Mouse (Mus musculus): ENCODE measurements around the gene Pelo. TPM values are rescaled to one million over a fixed set of nuclear protein-coding genes. Genes with fewer than 3 reads are reported as not detected.

The Pelo gene
- polyA plus RNA-seq, 1 experiment from 2014 or later, result 9.4 TPM

DNA sequence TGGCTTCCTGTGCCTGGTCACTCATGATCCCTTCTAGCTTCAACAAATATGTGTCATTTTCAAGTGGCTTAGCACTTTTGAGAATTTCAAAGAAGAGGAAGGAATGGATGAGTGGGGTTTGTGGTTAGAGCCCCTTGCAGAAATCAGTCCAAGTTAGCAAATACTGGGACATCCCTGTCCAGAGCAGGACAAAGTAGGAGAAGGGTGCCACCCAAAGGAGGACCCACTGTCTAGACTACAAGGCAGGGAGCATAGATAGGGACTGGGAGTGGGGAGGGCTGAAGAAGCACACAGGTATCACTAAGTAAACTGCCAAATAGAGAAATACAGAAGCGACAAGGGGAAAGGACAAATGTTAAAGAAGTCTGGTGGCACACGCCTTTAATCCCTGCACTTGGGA lies 12.8 kb upstream of the Pelo start:
- Histone ChIP-seq H3K9me3 (replicated peaks; ENCODE audit: control insufficient read depth, low read length) (no peaks in the 10 kb centered on the region), H3K27ac (replicated peaks; ENCODE audit: low read depth, low read length) (no peak overlapping the region), H3K4me2 (ENCODE audit: low read depth, low read length) (no peak overlapping the region), H3K9ac (replicated peaks; ENCODE audit: low read length) (no peak overlapping the region), H3K36me3 (replicated peaks; ENCODE audit: control insufficient read depth, insufficient read depth, low read depth, low read length) (no peaks in the 10 kb centered on the region), H3K4me3 (ENCODE audit: low read depth, low read length) (no peak overlapping the region), H3K27me3 (ENCODE audit: control insufficient read depth, insufficient read depth, low read length) (peaks cover 2% of the 10 kb centered on the region; the same call in 1 of the 2 replicates), H3K4me1 (ENCODE audit: control insufficient read depth, insufficient read depth, low read length) (no peaks in the 10 kb centered on the region)
- WGBS, result 90% methylated on average over 2 of the region's 2 CpGs
- ATAC-seq (replicated peaks; ENCODE audit: insufficient number of reproducible peaks, low FRiP score, low TSS enrichment, low read depth), result no peak
- no peak for DNase-seq (ENCODE audit: low spot score)

DNA sequence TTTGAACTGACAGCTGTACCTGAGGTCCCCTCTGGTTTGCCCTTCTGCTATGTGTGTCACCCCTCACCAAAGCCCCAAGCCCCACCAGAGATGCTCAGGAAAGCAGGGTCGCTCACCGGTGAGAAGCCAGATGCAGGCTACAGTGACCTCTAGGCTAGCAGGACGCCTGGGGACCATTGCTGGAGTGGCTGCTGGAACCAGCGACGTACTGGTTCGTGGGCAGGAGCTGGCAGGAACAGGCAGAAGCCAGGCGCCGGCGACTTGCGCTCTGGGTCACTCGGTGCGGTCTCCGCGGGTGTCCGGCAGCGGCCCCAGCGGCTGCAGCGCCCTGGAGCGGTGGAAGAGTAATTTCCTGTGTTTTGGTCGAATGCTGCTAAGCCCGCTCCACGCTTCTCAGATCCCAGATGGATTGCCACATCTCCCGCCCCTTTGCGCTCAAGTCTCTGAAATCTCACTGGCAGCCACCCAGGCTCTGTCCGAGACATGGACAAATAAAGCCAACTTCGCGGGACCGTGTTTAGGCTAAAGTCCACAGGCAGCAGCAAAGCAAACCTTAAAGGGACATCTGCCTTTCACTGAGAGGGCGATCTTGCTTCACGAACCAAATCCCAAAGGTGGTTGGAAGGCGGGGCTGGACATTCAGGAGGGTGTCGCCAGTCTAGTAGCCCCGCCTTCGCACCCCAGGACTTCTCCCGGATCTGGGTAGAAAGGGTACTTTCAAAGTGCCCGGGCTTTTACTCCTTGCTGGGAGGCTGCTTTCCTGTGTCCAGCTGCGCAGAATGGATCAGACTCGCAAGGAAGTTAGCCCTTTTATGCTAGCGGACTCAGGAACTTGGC lies 11.6 kb upstream of the Pelo start, which contains the start of the genes Gm49395 and Itga1:
Gm49395 (minus strand) TSS at position 567 of the 837 bp plus-strand sequence.
Itga1 (minus strand) TSS at position 610 of the 837 bp plus-strand sequence.
- no peak within 1 kb of the TSS for H3K27ac ChIP-seq (replicated peaks; ENCODE audit: low read depth, low read length)
- peak within 1 kb of the TSS; percentile 84 for H3K4me2 ChIP-seq (ENCODE audit: low read depth, low read length)
- DNase-seq (ENCODE audit: low spot score) (peak; percentile 66), ATAC-seq (replicated peaks; ENCODE audit: insufficient number of reproducible peaks, low FRiP score, low TSS enrichment, low read depth) (peak; percentile 75)
- H3K4me1 ChIP-seq (ENCODE audit: control insufficient read depth, insufficient read depth, low read length), result no peaks in the 10 kb centered on the region
- H3K4me3 ChIP-seq (ENCODE audit: low read depth, low read length), result peak within 1 kb of the TSS; percentile 47
- under 1% methylated on average over 39 of the region's 39 CpGs for WGBS
- peaks cover 2% of the 10 kb centered on the region; the same call in 1 of the 2 replicates for H3K27me3 ChIP-seq (ENCODE audit: control insufficient read depth, insufficient read depth, low read length)
- peak within 1 kb of the TSS; percentile 57 for H3K9ac ChIP-seq (replicated peaks; ENCODE audit: low read length)
- no peaks in the 10 kb centered on the region for H3K9me3 ChIP-seq (replicated peaks; ENCODE audit: control insufficient read depth, low read length)
- H3K36me3 ChIP-seq (replicated peaks; ENCODE audit: control insufficient read depth, insufficient read depth, low read depth, low read length), result no peaks in the 10 kb centered on the region

DNA sequence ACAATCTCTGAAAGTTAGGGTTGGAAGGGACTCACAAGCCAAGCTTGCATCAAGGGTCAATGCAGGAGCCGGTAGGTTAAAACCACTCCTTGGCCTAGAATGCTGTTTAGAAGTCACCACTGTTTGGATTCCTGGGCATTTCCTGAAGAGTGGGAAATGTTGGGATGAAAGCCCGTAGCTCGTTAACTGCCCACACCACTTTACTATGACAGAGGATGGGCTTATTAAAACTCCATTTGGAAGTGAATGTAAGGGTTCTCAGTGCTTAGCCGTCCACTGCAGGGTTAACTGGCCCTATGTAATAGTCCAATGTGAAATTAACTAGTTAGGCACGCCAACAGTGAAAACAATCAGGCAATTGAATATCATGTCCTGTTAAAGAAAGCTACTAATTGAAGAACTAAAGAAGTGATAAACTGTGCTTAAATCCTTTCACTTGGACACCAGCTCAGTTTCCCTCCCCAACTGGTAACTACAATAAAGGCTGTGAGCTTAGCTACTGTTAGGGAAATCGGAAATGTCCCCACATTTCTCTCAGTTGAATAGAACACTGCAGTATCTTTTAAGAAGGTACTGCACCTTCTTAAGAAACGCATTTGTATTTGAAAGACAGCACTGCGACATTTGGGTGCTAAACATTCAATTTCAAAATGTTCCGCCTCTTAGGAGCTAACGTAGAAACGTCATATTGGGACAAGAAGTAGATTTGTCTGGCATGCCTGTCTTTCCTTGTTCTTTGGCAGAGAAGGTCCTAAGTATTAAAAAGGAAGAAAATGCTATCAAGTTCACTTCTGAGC lies 10.6 kb upstream of the Pelo start:
- H3K27ac ChIP-seq (replicated peaks; ENCODE audit: low read depth, low read length), result no peak overlapping the region
- no peak for DNase-seq (ENCODE audit: low spot score)
- no peak overlapping the region for H3K4me2 ChIP-seq (ENCODE audit: low read depth, low read length)
- ATAC-seq (replicated peaks; ENCODE audit: insufficient number of reproducible peaks, low FRiP score, low TSS enrichment, low read depth), result no peak
- no peak overlapping the region for H3K9ac ChIP-seq (replicated peaks; ENCODE audit: low read length)
- 29% methylated on average over 11 of the region's 11 CpGs for WGBS
- H3K4me1 ChIP-seq (ENCODE audit: control insufficient read depth, insufficient read depth, low read length), result no peaks in the 10 kb centered on the region
- H3K36me3 ChIP-seq (replicated peaks; ENCODE audit: control insufficient read depth, insufficient read depth, low read depth, low read length), result no peaks in the 10 kb centered on the region
- no peaks in the 10 kb centered on the region for H3K9me3 ChIP-seq (replicated peaks; ENCODE audit: control insufficient read depth, low read length)
- H3K27me3 ChIP-seq (ENCODE audit: control insufficient read depth, insufficient read depth, low read length), result peaks cover 2% of the 10 kb centered on the region; the same call in 1 of the 2 replicates
- H3K4me3 ChIP-seq (ENCODE audit: low read depth, low read length), result peak overlapping the region; percentile 47; the same call in 1 of the 2 replicates

DNA sequence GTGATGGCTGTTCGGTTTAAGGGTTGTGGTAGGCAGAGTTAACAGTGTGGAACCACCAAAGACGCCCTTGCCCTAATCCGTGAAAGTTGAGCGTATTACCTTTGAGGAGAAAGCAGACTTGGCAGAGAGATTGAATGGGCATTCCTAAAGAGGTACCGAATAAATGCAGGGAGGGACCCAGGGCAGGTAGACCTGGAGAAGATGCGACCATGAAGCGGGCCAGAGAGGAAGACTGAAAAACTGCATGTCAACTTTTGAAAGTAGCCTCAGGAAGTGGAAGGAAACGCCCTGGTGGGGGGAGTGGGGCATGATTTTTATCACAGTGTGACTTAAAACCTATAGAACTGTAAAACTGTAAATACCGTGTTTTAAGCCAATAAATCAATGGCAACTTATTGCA lies 9.4 kb upstream of the Pelo start:
- H3K4me2 ChIP-seq (ENCODE audit: low read depth, low read length), result no peak overlapping the region
- peaks cover 2% of the 10 kb centered on the region; the same call in 1 of the 2 replicates for H3K27me3 ChIP-seq (ENCODE audit: control insufficient read depth, insufficient read depth, low read length)
- WGBS, result 83% methylated on average over 9 of the region's 9 CpGs
- no peak overlapping the region for H3K9ac ChIP-seq (replicated peaks; ENCODE audit: low read length)
- H3K9me3 ChIP-seq (replicated peaks; ENCODE audit: control insufficient read depth, low read length), result no peaks in the 10 kb centered on the region
- H3K4me1 ChIP-seq (ENCODE audit: control insufficient read depth, insufficient read depth, low read length), result no peaks in the 10 kb centered on the region
- H3K4me3 ChIP-seq (ENCODE audit: low read depth, low read length), result no peak overlapping the region
- H3K36me3 ChIP-seq (replicated peaks; ENCODE audit: control insufficient read depth, insufficient read depth, low read depth, low read length), result no peaks in the 10 kb centered on the region
- no peak for DNase-seq (ENCODE audit: low spot score)
- ATAC-seq (replicated peaks; ENCODE audit: insufficient number of reproducible peaks, low FRiP score, low TSS enrichment, low read depth), result no peak
- H3K27ac ChIP-seq (replicated peaks; ENCODE audit: low read depth, low read length), result no peak overlapping the region

DNA sequence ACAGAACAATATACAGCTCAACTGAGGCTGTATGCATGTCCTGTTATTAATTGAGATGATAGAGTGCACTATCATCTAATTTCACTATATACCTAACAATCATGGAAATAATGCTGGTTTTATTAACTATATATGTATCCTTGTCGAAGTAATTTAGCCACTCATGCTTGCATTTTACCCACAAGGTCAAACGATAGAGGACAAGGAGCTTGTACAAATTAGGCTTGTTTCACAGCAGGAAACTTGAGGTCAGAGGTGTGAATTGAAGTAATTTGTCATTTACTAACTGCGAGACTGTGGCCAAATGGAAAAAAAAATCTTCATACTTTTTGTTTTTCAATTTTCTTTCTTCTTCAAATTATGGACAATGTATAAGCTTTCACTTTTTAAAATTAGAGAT lies 8.2 kb upstream of the Pelo start:
- no peaks in the 10 kb centered on the region for H3K4me1 ChIP-seq (ENCODE audit: control insufficient read depth, insufficient read depth, low read length)
- H3K27ac ChIP-seq (replicated peaks; ENCODE audit: low read depth, low read length), result no peak overlapping the region
- H3K9me3 ChIP-seq (replicated peaks; ENCODE audit: control insufficient read depth, low read length), result no peaks in the 10 kb centered on the region
- no peaks in the 10 kb centered on the region for H3K36me3 ChIP-seq (replicated peaks; ENCODE audit: control insufficient read depth, insufficient read depth, low read depth, low read length)
- H3K9ac ChIP-seq (replicated peaks; ENCODE audit: low read length), result no peak overlapping the region
- no peak overlapping the region for H3K4me2 ChIP-seq (ENCODE audit: low read depth, low read length)
- DNase-seq (ENCODE audit: low spot score) (no peak), ATAC-seq (replicated peaks; ENCODE audit: insufficient number of reproducible peaks, low FRiP score, low TSS enrichment, low read depth) (no peak)
- no peak overlapping the region for H3K4me3 ChIP-seq (ENCODE audit: low read depth, low read length)
- peaks cover 2% of the 10 kb centered on the region; the same call in 1 of the 2 replicates for H3K27me3 ChIP-seq (ENCODE audit: control insufficient read depth, insufficient read depth, low read length)
- WGBS, result 65% methylated on average over 3 of the region's 3 CpGs

DNA sequence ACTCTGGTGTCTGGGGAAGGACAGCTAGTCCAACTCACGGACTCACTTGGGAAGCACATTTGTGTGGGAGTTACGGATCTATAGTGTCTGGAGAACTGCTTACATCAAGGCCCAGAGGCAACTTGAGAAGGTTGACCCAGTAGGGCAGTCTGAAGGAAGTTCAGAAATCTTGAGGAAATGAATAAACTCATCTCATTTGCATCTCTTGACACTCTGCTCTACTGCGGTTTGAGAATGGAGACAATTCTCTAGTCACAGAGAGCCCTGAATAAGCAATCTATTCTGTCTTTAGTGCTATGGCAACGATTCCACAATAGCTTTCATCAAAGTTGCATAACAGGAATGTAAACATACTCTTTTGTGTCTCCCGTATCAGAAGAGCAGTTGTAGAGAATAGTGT lies 7.0 kb upstream of the Pelo start:
- DNase-seq (ENCODE audit: low spot score) (no peak), ATAC-seq (replicated peaks; ENCODE audit: insufficient number of reproducible peaks, low FRiP score, low TSS enrichment, low read depth) (no peak)
- Histone ChIP-seq H3K4me3 (ENCODE audit: low read depth, low read length) (no peak overlapping the region), H3K27ac (replicated peaks; ENCODE audit: low read depth, low read length) (no peak overlapping the region), H3K9me3 (replicated peaks; ENCODE audit: control insufficient read depth, low read length) (no peaks in the 10 kb centered on the region), H3K27me3 (ENCODE audit: control insufficient read depth, insufficient read depth, low read length) (peaks cover 2% of the 10 kb centered on the region; the same call in 1 of the 2 replicates), H3K4me1 (ENCODE audit: control insufficient read depth, insufficient read depth, low read length) (no peaks in the 10 kb centered on the region), H3K4me2 (ENCODE audit: low read depth, low read length) (no peak overlapping the region), H3K9ac (replicated peaks; ENCODE audit: low read length) (no peak overlapping the region), H3K36me3 (replicated peaks; ENCODE audit: control insufficient read depth, insufficient read depth, low read depth, low read length) (no peaks in the 10 kb centered on the region)
- WGBS, result 72% methylated on average over 5 of the region's 5 CpGs

DNA sequence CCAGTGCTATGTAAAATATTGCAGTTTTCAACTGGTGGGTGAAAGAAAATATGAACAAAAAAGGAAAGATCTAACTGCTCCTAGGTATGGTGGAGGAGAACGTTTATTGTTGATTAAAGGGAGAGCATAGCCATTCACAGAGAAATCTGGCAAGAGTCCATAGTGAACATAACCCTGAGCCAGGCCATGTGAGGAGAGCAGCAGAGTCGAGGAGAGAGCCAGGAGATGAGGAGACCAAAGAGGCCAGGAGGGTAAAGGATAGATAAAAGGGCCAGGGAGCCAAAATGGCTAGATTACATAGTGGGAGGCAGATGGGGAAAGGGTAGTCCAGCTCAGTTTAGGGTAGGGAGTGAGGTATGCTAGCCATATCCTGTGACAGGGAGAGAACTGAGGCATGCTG lies 6.2 kb upstream of the Pelo start:
- no peak overlapping the region for H3K4me2 ChIP-seq (ENCODE audit: low read depth, low read length)
- no peak for ATAC-seq (replicated peaks; ENCODE audit: insufficient number of reproducible peaks, low FRiP score, low TSS enrichment, low read depth)

More for the DNA sequence above, 6.2 kb upstream of the Pelo start:
- Histone ChIP-seq H3K27me3 (ENCODE audit: control insufficient read depth, insufficient read depth, low read length) (peaks cover 2% of the 10 kb centered on the region; the same call in 1 of the 2 replicates), H3K4me3 (ENCODE audit: low read depth, low read length) (no peak overlapping the region), H3K36me3 (replicated peaks; ENCODE audit: control insufficient read depth, insufficient read depth, low read depth, low read length) (no peaks in the 10 kb centered on the region), H3K9ac (replicated peaks; ENCODE audit: low read length) (no peak overlapping the region), H3K27ac (replicated peaks; ENCODE audit: low read depth, low read length) (no peak overlapping the region), H3K9me3 (replicated peaks; ENCODE audit: control insufficient read depth, low read length) (no peaks in the 10 kb centered on the region), H3K4me1 (ENCODE audit: control insufficient read depth, insufficient read depth, low read length) (no peaks in the 10 kb centered on the region)
- no peak for DNase-seq (ENCODE audit: low spot score)
- WGBS, result 74% methylated on average over 2 of the region's 2 CpGs

Data from embryonic facial prominence, embryonic 11.5 days (tissue).